Mouse (Mus musculus): ENCODE results near the gene Ube2e3. TPM values are rescaled to one million over a fixed set of nuclear protein-coding genes. Genes with fewer than 3 reads are reported as not detected.

Ube2e3 gene
- 30.8 to 47.5 TPM (median 45.4 TPM) in 3 replicates for total RNA-seq (2017)

GRCm38 (mm10) chr2:78867726-78868510 is at the start of gene Ube2e3:
Ube2e3 (plus strand) TSS chr2:78868124.
- no peak for ATAC-seq (replicated peaks; ENCODE audit: insufficient number of reproducible peaks, low FRiP score, low TSS enrichment, poor library complexity, severe bottlenecking)

DNA sequence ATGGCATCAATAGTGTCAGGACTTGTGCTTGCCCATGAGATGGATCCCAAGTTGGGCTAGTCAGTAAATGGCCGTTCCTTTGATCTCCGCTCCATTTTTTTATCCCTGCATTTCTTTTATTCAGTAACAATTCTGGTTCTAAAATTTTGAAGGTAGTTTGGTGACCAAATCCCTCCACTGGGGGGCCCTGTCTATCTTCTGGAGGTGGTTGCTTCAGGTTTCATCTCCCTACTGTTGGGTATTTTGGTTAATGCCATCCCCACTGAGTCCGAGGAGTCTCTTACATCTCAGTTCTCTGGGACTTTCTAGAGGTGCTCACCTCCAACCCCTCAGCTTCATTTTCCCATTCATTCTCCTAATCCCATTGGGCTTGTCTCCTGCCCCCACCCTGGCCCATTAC is 38.0 kb upstream of the Ube2e3 start:
- no peak for ATAC-seq (replicated peaks; ENCODE audit: insufficient number of reproducible peaks, low FRiP score, low TSS enrichment, poor library complexity, severe bottlenecking)

DNA sequence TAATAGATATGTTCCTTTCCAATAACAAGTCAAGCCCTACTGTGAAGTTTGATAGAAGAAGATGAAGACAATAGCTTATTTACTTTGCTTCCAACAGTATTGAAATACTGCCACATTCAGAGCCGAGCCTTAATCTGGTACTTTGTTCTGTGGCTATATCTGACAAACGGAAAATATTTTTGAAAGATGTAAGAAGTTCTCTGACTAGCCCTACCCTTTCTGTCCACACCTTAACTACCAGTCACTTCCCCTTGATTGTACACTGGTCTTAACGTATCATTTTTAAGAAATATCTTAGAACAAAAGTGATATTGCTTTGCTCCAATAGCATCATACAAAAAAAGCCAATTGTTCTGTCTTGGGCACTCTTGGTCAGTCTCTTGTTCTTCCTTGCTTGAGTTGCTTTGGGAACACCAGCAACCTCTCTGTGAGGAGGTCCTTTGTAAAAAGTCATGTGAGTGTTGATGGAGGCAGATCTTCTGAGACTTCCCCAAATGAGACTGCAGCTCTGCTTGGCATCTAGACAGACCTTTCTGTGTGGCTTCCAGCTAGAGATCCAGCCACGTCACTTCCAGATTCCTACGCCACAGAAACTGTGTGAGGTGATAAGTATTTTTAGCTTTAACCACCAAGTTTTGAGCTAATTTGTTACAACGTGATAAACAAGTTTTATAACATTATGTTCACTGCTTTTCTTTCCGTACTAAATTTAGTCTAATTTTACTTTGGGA is 26.3 kb upstream of the Ube2e3 start:
- ATAC-seq (replicated peaks; ENCODE audit: insufficient number of reproducible peaks, low FRiP score, low TSS enrichment, poor library complexity, severe bottlenecking), result peak; percentile 43; the same call in 1 of the 2 replicates

- no peak for ATAC-seq (replicated peaks; ENCODE audit: insufficient number of reproducible peaks, low FRiP score, low TSS enrichment, poor library complexity, severe bottlenecking)
Observed at GRCm38 (mm10) chr2:78844365-78844764, 23.6 kb upstream of the Ube2e3 start.

DNA sequence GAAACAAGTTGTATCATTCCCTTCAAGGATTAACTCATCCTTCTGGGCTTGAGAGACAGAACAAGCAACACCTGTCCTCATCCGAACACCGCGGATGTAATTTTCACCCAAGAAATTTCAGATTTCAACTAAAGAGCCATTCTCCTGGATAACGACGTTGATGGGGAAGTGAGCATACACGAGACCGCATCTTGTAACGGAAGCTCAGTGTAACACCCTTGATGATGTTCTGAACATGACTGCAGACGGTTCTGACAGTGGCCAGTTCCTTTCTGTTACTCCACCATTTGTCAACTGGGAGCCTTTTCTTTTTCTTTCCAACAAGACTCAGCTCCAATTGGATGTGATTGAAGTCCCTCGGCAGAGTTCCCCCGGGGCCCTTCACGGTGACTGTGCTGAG is 22.6 kb upstream of the Ube2e3 start:
- ATAC-seq (replicated peaks; ENCODE audit: insufficient number of reproducible peaks, low FRiP score, low TSS enrichment, poor library complexity, severe bottlenecking), result no peak

DNA sequence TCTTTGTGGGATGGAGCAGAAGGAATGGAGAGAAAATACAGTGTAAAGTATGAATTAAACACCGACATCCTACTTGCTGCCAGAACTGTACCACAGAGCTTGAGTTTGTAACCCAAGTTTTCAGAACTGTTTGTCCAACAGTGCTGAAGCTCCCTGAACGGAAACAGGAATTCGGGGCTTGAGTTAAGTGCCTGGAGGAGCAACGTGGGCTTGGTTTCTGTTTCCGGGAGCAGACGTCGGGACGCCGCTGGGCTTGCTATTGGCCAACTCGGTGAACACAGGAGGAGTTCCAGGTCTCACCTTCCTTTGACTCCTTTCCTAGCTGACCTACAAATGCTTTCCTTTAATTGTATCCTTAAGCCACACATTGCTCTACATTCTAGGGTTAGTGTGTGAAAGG is 22.2 kb upstream of the Ube2e3 start:
- no peak for ATAC-seq (replicated peaks; ENCODE audit: insufficient number of reproducible peaks, low FRiP score, low TSS enrichment, poor library complexity, severe bottlenecking)

- ATAC-seq (replicated peaks; ENCODE audit: insufficient number of reproducible peaks, low FRiP score, low TSS enrichment, poor library complexity, severe bottlenecking), result no peak
Observed at GRCm38 (mm10) chr2:78854315-78854714, 13.6 kb upstream of the Ube2e3 start.

- ATAC-seq (replicated peaks; ENCODE audit: insufficient number of reproducible peaks, low FRiP score, low TSS enrichment, poor library complexity, severe bottlenecking), result no peak
Observed at GRCm38 (mm10) chr2:78858628-78859027, 9.3 kb upstream of the Ube2e3 start.

GRCm38 (mm10) chr2:78859266-78860087 is 8.4 kb upstream of the Ube2e3 start:
- no peak for ATAC-seq (replicated peaks; ENCODE audit: insufficient number of reproducible peaks, low FRiP score, low TSS enrichment, poor library complexity, severe bottlenecking)

- no peak for ATAC-seq (replicated peaks; ENCODE audit: insufficient number of reproducible peaks, low FRiP score, low TSS enrichment, poor library complexity, severe bottlenecking)
Observed at GRCm38 (mm10) chr2:78860088-78860372, 7.9 kb upstream of the Ube2e3 start.

DNA sequence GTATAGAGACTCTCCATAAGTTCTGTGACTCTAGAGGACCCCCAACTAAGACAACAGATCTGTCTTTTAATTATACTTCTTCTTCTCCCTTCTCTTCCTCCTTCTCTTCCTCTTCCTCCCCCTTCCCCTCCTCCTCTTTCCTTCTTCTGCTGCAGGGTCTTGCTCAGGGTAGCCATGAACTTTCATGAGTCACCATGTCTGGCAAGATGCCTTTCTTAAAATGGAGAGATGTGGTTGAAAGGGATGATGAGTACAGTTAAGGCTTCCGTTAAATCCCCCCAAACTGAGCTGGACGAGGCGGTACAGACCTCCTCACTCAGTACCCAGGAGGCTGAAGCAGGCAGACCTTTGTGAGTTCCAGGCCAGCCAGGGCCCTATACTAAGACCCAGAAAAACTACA is 3.8 kb upstream of the Ube2e3 start:
- no peak for ATAC-seq (replicated peaks; ENCODE audit: insufficient number of reproducible peaks, low FRiP score, low TSS enrichment, poor library complexity, severe bottlenecking)

DNA sequence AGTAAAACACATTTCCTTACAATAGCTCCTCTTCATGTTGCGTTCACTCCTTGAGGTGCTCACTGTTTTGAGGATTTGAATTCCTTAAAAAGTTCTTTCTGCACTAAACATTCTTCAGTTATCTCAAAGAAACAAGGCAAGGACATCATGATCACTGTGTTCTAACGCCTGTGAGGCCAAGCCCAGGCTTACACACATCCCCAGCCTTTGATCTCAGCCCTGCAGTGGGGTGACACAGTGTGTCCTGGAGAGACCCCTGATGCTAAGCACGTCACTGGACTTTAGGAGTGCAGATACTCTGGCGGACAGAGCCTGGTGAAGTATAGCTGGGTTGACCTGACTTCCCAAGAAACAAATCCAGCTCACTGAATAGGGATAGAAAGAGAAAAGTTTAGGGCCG is 3.1 kb upstream of the Ube2e3 start:
- no peak for ATAC-seq (replicated peaks; ENCODE audit: insufficient number of reproducible peaks, low FRiP score, low TSS enrichment, poor library complexity, severe bottlenecking)

- ATAC-seq (replicated peaks; ENCODE audit: insufficient number of reproducible peaks, low FRiP score, low TSS enrichment, poor library complexity, severe bottlenecking), result peak; percentile 52
Observed at GRCm38 (mm10) chr2:78868511-78868854, 559 bp downstream of the Ube2e3 start.

GRCm38 (mm10) chr2:78868951-78869720 is 1.2 kb downstream of the Ube2e3 start:
- no peak for ATAC-seq (replicated peaks; ENCODE audit: insufficient number of reproducible peaks, low FRiP score, low TSS enrichment, poor library complexity, severe bottlenecking)

DNA sequence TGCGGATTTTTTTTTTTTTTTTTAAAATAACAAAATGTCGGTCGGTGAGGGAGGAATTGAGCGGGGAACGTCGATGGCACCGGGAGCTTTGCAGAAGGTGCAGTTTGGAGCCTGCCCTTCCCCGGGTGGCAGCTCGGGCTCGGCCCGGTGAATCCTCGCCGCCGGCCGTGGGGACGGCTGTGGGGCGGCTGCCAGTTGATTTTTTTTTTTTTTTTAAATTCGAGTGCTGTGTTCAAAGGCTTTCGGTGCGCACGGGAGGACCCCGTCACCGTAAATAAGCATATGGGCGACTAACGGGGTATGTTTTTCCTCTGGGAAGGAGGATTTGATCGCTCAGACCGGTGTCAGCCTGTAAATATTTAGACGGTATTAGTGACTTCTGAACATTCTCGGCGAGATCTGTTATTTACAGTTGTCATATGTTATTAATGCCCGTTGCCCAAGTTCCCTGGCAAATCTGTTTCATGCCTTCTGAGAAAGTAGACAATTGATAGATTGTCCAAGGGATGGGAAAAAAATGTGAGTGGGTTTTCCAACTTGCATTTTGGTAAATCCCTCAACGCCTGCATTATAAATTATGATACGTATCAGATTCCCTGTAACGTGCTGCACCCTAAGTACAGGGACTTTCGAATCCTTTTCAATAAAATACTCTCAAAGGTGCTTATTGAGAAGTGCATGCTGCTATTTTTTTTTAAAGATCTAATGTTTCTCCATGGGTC is 2.0 kb downstream of the Ube2e3 start:
- ATAC-seq (replicated peaks; ENCODE audit: insufficient number of reproducible peaks, low FRiP score, low TSS enrichment, poor library complexity, severe bottlenecking), result no peak

- ATAC-seq (replicated peaks; ENCODE audit: insufficient number of reproducible peaks, low FRiP score, low TSS enrichment, poor library complexity, severe bottlenecking), result no peak
Observed at GRCm38 (mm10) chr2:78870443-78871025, 2.6 kb downstream of the Ube2e3 start.

- 0 out of 2 replicates have a peak, but pooled peaks have one; percentile 33 for ATAC-seq (replicated peaks; ENCODE audit: insufficient number of reproducible peaks, low FRiP score, low TSS enrichment, poor library complexity, severe bottlenecking)
Observed at GRCm38 (mm10) chr2:78871971-78872860, 4.3 kb downstream of the Ube2e3 start.

Measured in monocyte, adult 5-6 weeks (primary cell).